Mouse (Mus musculus): ENCODE data around the gene Fam71a. TPM values are rescaled to one million over a fixed set of nuclear protein-coding genes. Genes with fewer than 3 reads are reported as not detected.

The Fam71a gene
- polyA plus RNA-seq, 1 experiment, result 80.7 TPM

- no peaks in the 10 kb centered on the region for H3K36me3 ChIP-seq (ENCODE audit: control insufficient read depth, insufficient read depth, low read length)
- H3K4me3 ChIP-seq (ENCODE audit: control insufficient read depth, low read depth, low read length), result no peak overlapping the region
- H3K27ac ChIP-seq (ENCODE audit: control insufficient read depth, insufficient read depth, low read depth, low read length), result no peak overlapping the region
- H3K27me3 ChIP-seq (ENCODE audit: control insufficient read depth, insufficient read depth, low read length), result peaks cover 4% of the 10 kb centered on the region
- TF ChIP-seq CTCF (IDR thresholded peaks at IDR 0.05; ENCODE audit: control insufficient read depth, insufficient read depth, insufficient replicate concordance, low read depth, low read length), result no peak
- TF ChIP-seq POLR2A (IDR thresholded peaks at IDR 0.05; ENCODE audit: control insufficient read depth, low read depth, low read length), result no peak
- peaks cover 24% of the 10 kb centered on the region for H3K4me1 ChIP-seq (ENCODE audit: control insufficient read depth, insufficient read depth, low read length)
Observed at GRCm38 (mm10) chr1:191185761-191186385, 21.3 kb upstream of the Fam71a start.

- TF ChIP-seq POLR2A (IDR thresholded peaks at IDR 0.05; ENCODE audit: control insufficient read depth, low read depth, low read length) (no peak), CTCF (IDR thresholded peaks at IDR 0.05; ENCODE audit: control insufficient read depth, insufficient read depth, insufficient replicate concordance, low read depth, low read length) (no peak)
- H3K27me3 ChIP-seq (ENCODE audit: control insufficient read depth, insufficient read depth, low read length), result peaks cover 4% of the 10 kb centered on the region
- H3K27ac ChIP-seq (ENCODE audit: control insufficient read depth, insufficient read depth, low read depth, low read length), result no peak overlapping the region
- H3K4me3 ChIP-seq (ENCODE audit: control insufficient read depth, low read depth, low read length), result peak overlapping the region; percentile 33
- H3K36me3 ChIP-seq (ENCODE audit: control insufficient read depth, insufficient read depth, low read length), result no peaks in the 10 kb centered on the region
- H3K4me1 ChIP-seq (ENCODE audit: control insufficient read depth, insufficient read depth, low read length), result peaks cover 24% of the 10 kb centered on the region
Observed at GRCm38 (mm10) chr1:191184841-191185251, 20.2 kb upstream of the Fam71a start.

DNA sequence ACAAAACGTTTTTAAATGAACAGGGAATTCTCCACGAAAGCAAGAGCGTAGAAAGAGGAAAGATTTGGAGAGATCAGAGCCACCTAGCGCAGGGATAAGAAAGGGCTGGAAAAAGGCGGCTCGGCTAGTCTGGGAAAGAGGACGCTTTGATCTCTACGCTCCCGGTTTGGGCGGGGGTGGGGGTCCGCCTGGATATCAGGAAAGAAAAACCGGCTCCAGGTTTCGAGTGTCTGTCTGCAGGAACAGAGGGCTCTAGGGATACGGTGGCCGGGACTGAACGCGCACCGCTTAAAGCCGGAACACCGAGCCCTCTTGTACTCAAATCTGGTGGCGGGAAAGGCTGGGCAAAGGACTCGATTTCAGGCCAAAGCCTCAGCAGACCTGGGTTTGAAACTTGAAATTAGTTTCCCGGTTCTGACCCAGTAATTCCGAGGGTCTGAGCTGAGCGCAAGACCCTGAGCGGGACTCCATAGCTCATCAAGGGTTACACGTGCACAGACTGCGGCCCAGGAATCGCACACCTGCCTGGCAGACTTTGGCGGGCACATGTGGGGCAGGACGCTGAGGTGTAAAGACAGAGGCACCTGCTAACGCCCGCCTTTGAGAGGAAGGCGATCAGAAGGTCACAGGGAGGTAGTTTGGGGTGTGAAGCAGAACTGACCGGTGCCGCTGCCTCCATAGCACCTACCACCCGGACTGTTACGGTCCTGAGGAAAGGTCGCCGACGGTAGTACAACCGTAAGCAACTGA lies 19.6 kb upstream of the Fam71a start:
- Histone ChIP-seq H3K27ac (ENCODE audit: control insufficient read depth, insufficient read depth, low read depth, low read length) (no peak overlapping the region), H3K36me3 (ENCODE audit: control insufficient read depth, insufficient read depth, low read length) (no peaks in the 10 kb centered on the region), H3K27me3 (ENCODE audit: control insufficient read depth, insufficient read depth, low read length) (peaks cover 4% of the 10 kb centered on the region), H3K4me3 (ENCODE audit: control insufficient read depth, low read depth, low read length) (peak overlapping the region; percentile 33), H3K4me1 (ENCODE audit: control insufficient read depth, insufficient read depth, low read length) (peaks cover 24% of the 10 kb centered on the region)
- no peak for TF ChIP-seq POLR2A (IDR thresholded peaks at IDR 0.05; ENCODE audit: control insufficient read depth, low read depth, low read length)
- TF ChIP-seq CTCF (IDR thresholded peaks at IDR 0.05; ENCODE audit: control insufficient read depth, insufficient read depth, insufficient replicate concordance, low read depth, low read length), result no peak

DNA sequence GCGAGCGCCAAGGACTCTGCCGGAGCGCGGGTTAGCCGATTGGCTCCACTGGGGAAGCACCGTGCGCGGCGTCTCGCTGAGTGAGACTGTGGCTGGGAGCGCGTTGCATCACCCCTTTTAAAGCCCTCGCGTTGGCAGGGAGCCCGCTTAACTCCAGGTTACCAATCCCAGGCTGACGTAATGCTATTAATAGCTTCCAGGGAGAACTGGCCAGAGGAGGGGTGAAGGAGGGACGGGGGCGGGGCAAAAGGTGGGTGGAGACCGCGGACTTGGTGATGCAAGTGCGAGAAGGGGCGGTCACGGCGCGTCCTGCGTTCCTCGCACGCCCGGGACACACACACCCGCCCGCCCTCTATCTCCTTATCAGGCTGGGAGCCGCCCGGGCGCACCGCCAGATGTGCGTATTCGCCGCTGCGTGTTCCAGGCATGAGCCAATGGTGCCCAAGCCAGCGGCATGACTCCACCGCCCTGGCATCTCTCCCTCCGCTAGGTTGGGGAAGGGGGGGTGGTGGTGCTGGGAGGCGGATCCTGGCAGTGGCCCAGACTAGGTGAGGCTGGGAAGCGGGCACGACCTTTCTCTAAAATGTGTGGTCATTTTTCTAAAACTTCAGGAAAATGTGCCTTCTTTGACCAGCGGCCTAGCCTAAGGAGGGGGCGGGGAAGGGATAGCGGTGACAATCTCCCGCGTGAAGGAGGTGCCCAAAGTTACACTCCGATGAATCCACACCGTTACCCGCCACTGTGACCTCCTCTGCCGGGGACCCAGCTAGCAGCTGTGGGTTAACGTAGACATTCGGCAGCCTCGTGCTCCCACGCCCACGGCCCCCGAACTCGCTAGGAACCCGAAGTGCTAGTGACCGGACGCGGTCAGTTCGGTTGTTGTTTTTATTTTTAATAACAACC lies 18.8 kb upstream of the Fam71a start:
- TF ChIP-seq CTCF (IDR thresholded peaks at IDR 0.05; ENCODE audit: control insufficient read depth, insufficient read depth, insufficient replicate concordance, low read depth, low read length), result no peak
- peak; percentile 43; the same call in 1 of the 2 replicates for TF ChIP-seq POLR2A (IDR thresholded peaks at IDR 0.05; ENCODE audit: control insufficient read depth, low read depth, low read length)
- Histone ChIP-seq H3K36me3 (ENCODE audit: control insufficient read depth, insufficient read depth, low read length) (no peaks in the 10 kb centered on the region), H3K27ac (ENCODE audit: control insufficient read depth, insufficient read depth, low read depth, low read length) (no peak overlapping the region), H3K27me3 (ENCODE audit: control insufficient read depth, insufficient read depth, low read length) (peaks cover 4% of the 10 kb centered on the region), H3K4me1 (ENCODE audit: control insufficient read depth, insufficient read depth, low read length) (peaks cover 24% of the 10 kb centered on the region), H3K4me3 (ENCODE audit: control insufficient read depth, low read depth, low read length) (peak overlapping the region; percentile 58)

DNA sequence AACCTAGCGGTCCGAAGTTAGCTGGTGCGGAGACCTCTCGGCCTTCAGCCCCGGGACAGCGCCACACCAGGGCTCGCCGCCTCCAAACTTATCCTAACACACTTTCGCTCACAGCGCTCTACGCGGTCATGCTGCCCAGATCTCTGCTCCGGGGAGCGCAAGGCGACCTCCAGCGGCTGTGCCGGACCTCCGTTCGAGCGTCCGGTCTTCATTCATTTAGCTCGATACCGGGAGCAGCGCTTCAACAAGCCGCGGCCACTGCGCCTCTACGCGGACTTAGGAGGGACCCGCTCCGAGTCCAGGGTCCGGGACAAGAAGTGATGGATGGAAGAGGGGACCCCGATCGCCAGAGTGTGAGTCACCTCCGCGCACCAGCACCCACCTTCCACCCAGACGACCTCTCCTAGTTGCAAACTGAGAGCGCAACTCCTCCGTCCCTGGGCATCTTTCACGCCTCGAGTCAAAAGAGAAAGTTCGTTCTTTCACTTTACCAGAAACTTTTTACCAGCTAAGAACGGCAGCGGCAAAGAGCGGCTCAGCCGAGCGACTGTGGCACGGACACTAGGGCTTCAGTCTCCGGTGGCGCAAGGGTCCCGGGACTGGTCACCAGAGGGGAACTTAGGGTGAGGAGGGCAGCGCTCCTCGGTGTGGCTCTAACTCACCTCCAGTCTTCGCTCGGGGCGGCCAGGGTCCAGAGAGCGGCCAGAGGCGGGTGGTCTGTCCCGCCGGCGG lies 18.0 kb upstream of the Fam71a start:
- Histone ChIP-seq H3K4me3 (ENCODE audit: control insufficient read depth, low read depth, low read length) (peak overlapping the region; percentile 58), H3K27me3 (ENCODE audit: control insufficient read depth, insufficient read depth, low read length) (peaks cover 4% of the 10 kb centered on the region), H3K4me1 (ENCODE audit: control insufficient read depth, insufficient read depth, low read length) (peaks cover 24% of the 10 kb centered on the region), H3K36me3 (ENCODE audit: control insufficient read depth, insufficient read depth, low read length) (no peaks in the 10 kb centered on the region), H3K27ac (ENCODE audit: control insufficient read depth, insufficient read depth, low read depth, low read length) (no peak overlapping the region)
- TF ChIP-seq POLR2A (IDR thresholded peaks at IDR 0.05; ENCODE audit: control insufficient read depth, low read depth, low read length), result no peak
- TF ChIP-seq CTCF (IDR thresholded peaks at IDR 0.05; ENCODE audit: control insufficient read depth, insufficient read depth, insufficient replicate concordance, low read depth, low read length), result no peak

- Histone ChIP-seq H3K4me1 (ENCODE audit: control insufficient read depth, insufficient read depth, low read length) (peaks cover 24% of the 10 kb centered on the region), H3K27me3 (ENCODE audit: control insufficient read depth, insufficient read depth, low read length) (peaks cover 4% of the 10 kb centered on the region), H3K4me3 (ENCODE audit: control insufficient read depth, low read depth, low read length) (no peak overlapping the region), H3K27ac (ENCODE audit: control insufficient read depth, insufficient read depth, low read depth, low read length) (no peak overlapping the region), H3K36me3 (ENCODE audit: control insufficient read depth, insufficient read depth, low read length) (no peaks in the 10 kb centered on the region)
- TF ChIP-seq POLR2A (IDR thresholded peaks at IDR 0.05; ENCODE audit: control insufficient read depth, low read depth, low read length), result no peak
- TF ChIP-seq CTCF (IDR thresholded peaks at IDR 0.05; ENCODE audit: control insufficient read depth, insufficient read depth, insufficient replicate concordance, low read depth, low read length), result no peak
Observed at GRCm38 (mm10) chr1:191181469-191182259, 17.0 kb upstream of the Fam71a start.
